In the genomic region with DNA sequence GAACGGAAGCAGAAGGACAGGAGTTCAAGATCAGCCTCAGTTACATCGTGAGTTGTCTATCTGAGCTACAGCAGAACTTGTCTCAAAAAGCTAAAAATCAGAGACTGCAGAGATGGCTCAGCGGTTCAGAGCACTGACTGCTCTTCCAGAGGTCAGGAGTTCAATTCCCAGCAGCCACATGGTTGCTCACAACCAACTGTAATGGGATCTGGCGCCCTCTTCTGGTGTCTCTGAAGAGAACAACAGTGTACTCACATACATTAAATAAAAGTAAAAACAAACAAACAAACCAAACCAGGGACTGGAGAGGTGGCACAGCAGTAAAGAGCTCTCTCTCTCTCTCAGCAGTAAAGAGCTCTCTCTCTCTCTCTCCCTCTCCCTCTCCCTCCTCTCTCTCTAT, we compare ENCODE assay signal across 15 mouse cellular contexts. TPM values are rescaled to one million over a fixed set of nuclear protein-coding genes. Genes with fewer than 3 reads are reported as not detected.
A peak's percentile ranks its signal among the peaks of the same experiment; 100 is the strongest.
DNase-seq lines count a peak whose midpoint lies in the region; ATAC-seq and TF ChIP-seq lines count a peak whose summit lies in the region.
"Had no signal": no experiment of that assay in that cellular context is flagged by ENCODE, and none has a peak within 500 bp of the region (broad histone marks: within the 10 kb centered on the region; RNA-seq: fewer than 3 reads in every experiment).

No protein-coding gene starts in this region.

- H3K36me3 ChIP-seq in MEL (ENCODE audit: control insufficient read depth in 1 of 2, insufficient read depth in 2 of 2, low read length in 2 of 2): peaks cover 0 to 32% of the 10 kb centered on the region in 2 experiments; a peak in 3 of 4 replicates
- peaks cover 9% of the 10 kb centered on the region for H3K36me3 ChIP-seq in liver, embryonic 14.5 days (replicated peaks; ENCODE audit: control insufficient read depth, insufficient read depth, low read depth)

- DNase-seq in CD4-positive, CD25-positive, alpha-beta regulatory T cell, adult 2 months (ENCODE audit: low read depth, low spot score): peak; percentile 42
- no peak for DNase-seq in left cerebral cortex, adult 2 months (ENCODE audit: extremely low spot score in 1 of 2, low spot score in 2 of 2)
- DNase-seq in left cerebral cortex, adult 8-10 months (ENCODE audit: low spot score in 2 of 2): no peak
- peak; percentile 59 for DNase-seq in MEL (ENCODE audit: low read depth, low spot score)
- DNase-seq in liver, embryonic 14.5 days (ENCODE audit: low read depth in 3 of 3, low spot score in 3 of 3): no peak
- no peak for DNase-seq in testis, postnatal 10 days (ENCODE audit: low spot score)
- DNase-seq: cerebellum, postnatal 14 days; gastrocnemius, postnatal 14 days had no signal

- no peak for TF ChIP-seq EP300 in MEL (IDR thresholded peaks at IDR 0.05; ENCODE audit: low read depth in 1 of 2, low read length in 2 of 2)
- no peak for TF ChIP-seq EP300 in liver, embryonic 14.5 days (IDR thresholded peaks at IDR 0.05; ENCODE audit: low read depth)

- H3K9ac ChIP-seq in MEL (ENCODE audit: control insufficient read depth, low read depth, low read length, poor library complexity, severe bottlenecking): no peak overlapping the region
- H3K9ac ChIP-seq in liver, embryonic 14.5 days (replicated peaks): no peak overlapping the region
- H3K9ac ChIP-seq: embryonic facial prominence, embryonic 13.5 days; forebrain, embryonic 12.5 days had no signal

- no peak for TF ChIP-seq POLR2A in MEL (IDR thresholded peaks at IDR 0.05; ENCODE audit: control insufficient read depth in 1 of 2, insufficient read depth in 1 of 2, low read depth in 1 of 2, low read length in 2 of 2, poor library complexity in 1 of 2)

- no peaks in the 10 kb centered on the region for H3K9me3 ChIP-seq in MEL (replicated peaks; ENCODE audit: insufficient read depth, low read length)
- H3K9me3 ChIP-seq in liver, embryonic 14.5 days (ENCODE audit: control insufficient read depth, low read length): no peaks in the 10 kb centered on the region
- H3K9me3 ChIP-seq: embryonic facial prominence, embryonic 13.5 days had no signal

- H3K27me3 ChIP-seq in MEL (ENCODE audit: control insufficient read depth in 1 of 2, insufficient read depth in 2 of 2, low read length in 2 of 2): no peaks in the 10 kb centered on the region
- no peaks in the 10 kb centered on the region for H3K27me3 ChIP-seq in liver, embryonic 14.5 days (ENCODE audit: control insufficient read depth, insufficient read depth, low read length)
- H3K27me3 ChIP-seq: embryonic facial prominence, embryonic 13.5 days; forebrain, embryonic 12.5 days had no signal

- peak overlapping the region; percentile 11 for H3K4me2 ChIP-seq in liver, embryonic 14.5 days (ENCODE audit: low read depth)
- H3K4me2 ChIP-seq: embryonic facial prominence, embryonic 13.5 days; forebrain, embryonic 12.5 days had no signal

- no peak overlapping the region for H3K4me3 ChIP-seq in left cerebral cortex, adult 2 months
- H3K4me3 ChIP-seq in MEL (ENCODE audit: control insufficient read depth in 1 of 2, insufficient read depth in 1 of 2, low read depth in 2 of 2, low read length in 2 of 2): no peak overlapping the region
- H3K4me3 ChIP-seq in liver, embryonic 14.5 days (ENCODE audit: insufficient read depth in 1 of 2, low read depth in 2 of 2, low read length in 2 of 2): no peak overlapping the region
- H3K4me3 ChIP-seq: embryonic facial prominence, embryonic 13.5 days; forebrain, embryonic 12.5 days had no signal

- peak; percentile 33 for TF ChIP-seq CTCF in left cerebral cortex, adult 2 months (IDR thresholded peaks at IDR 0.05)
- TF ChIP-seq CTCF in MEL (IDR thresholded peaks at IDR 0.05 in 2 of 3, conservative IDR thresholded peaks at IDR 0.05 in 1 of 3; ENCODE audit: control insufficient read depth in 1 of 3, insufficient read depth in 1 of 3, low read depth in 2 of 3, low read length in 3 of 3, poor library complexity in 1 of 3, severe bottlenecking in 1 of 3): peak; percentile 31 to 47 (median 39); a peak in 5 of 6 replicates
- peak; percentile 58 for TF ChIP-seq CTCF in liver, embryonic 14.5 days (IDR thresholded peaks at IDR 0.05; ENCODE audit: low read depth)

- H3K79me2 ChIP-seq in MEL (ENCODE audit: control insufficient read depth, insufficient read depth, low read length, poor library complexity): no peaks in the 10 kb centered on the region

- H3K4me1 ChIP-seq in MEL (ENCODE audit: control insufficient read depth in 1 of 2, insufficient read depth in 2 of 2, low read length in 2 of 2): peaks cover 17 to 40% of the 10 kb centered on the region in 2 experiments
- H3K4me1 ChIP-seq in liver, embryonic 14.5 days (replicated peaks; ENCODE audit: control insufficient read depth in 2 of 2, insufficient read depth in 2 of 2, low read length in 1 of 2): peaks cover 45 to 50% of the 10 kb centered on the region in 2 experiments
- H3K4me1 ChIP-seq: embryonic facial prominence, embryonic 13.5 days; forebrain, embryonic 12.5 days had no signal

- intact Hi-C loops in left cerebral cortex, adult 2 months (cut with DNase I): loop anchor here (5.0 kb wide), 1 partner anchor 147 kb away; no protein-coding TSS in a partner anchor

- H3K27ac ChIP-seq in left cerebral cortex, adult 2 months: no peak overlapping the region
- H3K27ac ChIP-seq in MEL (ENCODE audit: control insufficient read depth, low read depth, low read length): no peak overlapping the region
- peak overlapping the region; percentile 94 for H3K27ac ChIP-seq in liver, embryonic 14.5 days
- H3K27ac ChIP-seq: embryonic facial prominence, embryonic 13.5 days; forebrain, embryonic 12.5 days had no signal

- 65% methylated on average over 4 of the region's 4 CpGs for WGBS in liver, embryonic 14.5 days (ENCODE audit: insufficient replicate concordance)

- peak; percentile 8; the same call in 1 of the 2 replicates for TF ChIP-seq RAD21 in MEL (IDR thresholded peaks at IDR 0.05; ENCODE audit: low read depth, low read length)

- no peak for ATAC-seq in CD4-positive, CD25-positive, alpha-beta regulatory T cell, adult 4 months
- ATAC-seq in liver, embryonic 14.5 days (ENCODE audit: insufficient read depth): no peak
- ATAC-seq in granulocyte monocyte progenitor cell, adult 5-6 weeks (replicated peaks; ENCODE audit: poor library complexity, severe bottlenecking): no peak

TF ChIP-seq in MEL, 35 proteins besides CTCF, POLR2A, EP300 and RAD21:
- TF ChIP-seq TBP (IDR thresholded peaks at IDR 0.05; ENCODE audit: low read depth, low read length) (peak; percentile 73), MYC (IDR thresholded peaks at IDR 0.05; ENCODE audit: low read depth, low read length) (no peak)

RNA-seq across cellular contexts. Expression of a gene that starts 20.1 kb away (rescaled TPM):
- polyA plus RNA-seq in CD4-positive, CD25-positive, alpha-beta regulatory T cell, adult 4 months (2017; shearing (Covaris generic)): 1 to 10 TPM; 5.3 to 6.3 TPM
- total RNA-seq in left cerebral cortex, adult 2 months (2021): 10 to 100 TPM; 53.5 to 59.2 TPM
- total RNA-seq in left cerebral cortex, adult 8-10 months (2022): 10 to 100 TPM; 41.8 to 49.8 (median 44.4) TPM
- 27.3 and 31.7 TPM in 2 replicates for total RNA-seq in MEL (2012; rRNA removed)
- 10 to 100 TPM in 1 of 2 experiments, not detected in 1; 32.8 TPM for polyA plus RNA-seq in MEL (2012; ENCODE audit: insufficient read depth in 1 of 2, insufficient read length in 2 of 2, low read depth in 1 of 2, low replicate concordance in 2 of 2, missing spikeins in 1 of 2)
- 9.0 and 9.1 TPM in 2 replicates for polyA plus RNA-seq in liver, embryonic 14.5 days (2012; rRNA removed)
- polyA plus RNA-seq in liver, embryonic 14.5 days (2014; fragmentation: Nextera tagmentation; extraction: Ambion mirVana): 9.1 and 12.4 TPM in 2 replicates
- total RNA-seq in granulocyte monocyte progenitor cell, adult 5-6 weeks (2014; fragmentation: Nextera tagmentation): 4.5 and 10.7 TPM in 2 replicates
- 10.3 and 17.8 TPM in 2 replicates for total RNA-seq in granulocyte monocyte progenitor cell, adult 5-6 weeks (2017)

RNA-seq across cellular contexts. Expression of a gene that starts 20.5 kb away (rescaled TPM):
- polyA plus RNA-seq in CD4-positive, CD25-positive, alpha-beta regulatory T cell, adult 4 months (2017; shearing (Covaris generic)): 10 to 100 TPM; 37.0 to 46.8 TPM
- total RNA-seq in left cerebral cortex, adult 2 months (2021): 10 to 100 TPM; 46.2 to 49.7 TPM
- total RNA-seq in left cerebral cortex, adult 8-10 months (2022): 10 to 100 TPM; 41.1 to 48.4 (median 45.4) TPM
- total RNA-seq in MEL (2012; rRNA removed): 27.2 and 39.5 TPM in 2 replicates
- polyA plus RNA-seq in MEL (2012; ENCODE audit: insufficient read depth in 1 of 2, insufficient read length in 2 of 2, low read depth in 1 of 2, low replicate concordance in 2 of 2, missing spikeins in 1 of 2): 10 to 100 TPM in 1 of 2 experiments, not detected in 1; 22.6 TPM
- 20.3 and 22.2 TPM in 2 replicates for polyA plus RNA-seq in liver, embryonic 14.5 days (2012; rRNA removed)
- 39.1 and 48.6 TPM in 2 replicates for polyA plus RNA-seq in liver, embryonic 14.5 days (2014; fragmentation: Nextera tagmentation; extraction: Ambion mirVana)
- 10.9 and 19.5 TPM in 2 replicates for total RNA-seq in granulocyte monocyte progenitor cell, adult 5-6 weeks (2014; fragmentation: Nextera tagmentation)
- 22.6 and 26.4 TPM in 2 replicates for total RNA-seq in granulocyte monocyte progenitor cell, adult 5-6 weeks (2017)

RNA-seq across cellular contexts. Expression of a gene that starts 28.2 kb away (rescaled TPM):
- polyA plus RNA-seq in CD4-positive, CD25-positive, alpha-beta regulatory T cell, adult 4 months (2017; shearing (Covaris generic)): not detected
- not detected for total RNA-seq in left cerebral cortex, adult 2 months (2021)
- total RNA-seq in left cerebral cortex, adult 8-10 months (2022): not detected
- total RNA-seq in MEL (2012; rRNA removed): 0.19 TPM in 1 of 2 replicates, not detected in the other
- polyA plus RNA-seq in MEL (2012; ENCODE audit: insufficient read depth in 1 of 2, insufficient read length in 2 of 2, low read depth in 1 of 2, low replicate concordance in 2 of 2, missing spikeins in 1 of 2): under 1 TPM in 1 of 2 experiments, not detected in 1; 0.31 TPM
- polyA plus RNA-seq in liver, embryonic 14.5 days (2012; rRNA removed): 0.09 and 0.17 TPM in 2 replicates
- not detected in 2 replicates for polyA plus RNA-seq in liver, embryonic 14.5 days (2014; fragmentation: Nextera tagmentation; extraction: Ambion mirVana)
- total RNA-seq in granulocyte monocyte progenitor cell, adult 5-6 weeks (2014; fragmentation: Nextera tagmentation): not detected in 2 replicates
- not detected in 2 replicates for total RNA-seq in granulocyte monocyte progenitor cell, adult 5-6 weeks (2017)
- total RNA-seq: gastrocnemius, postnatal 14 days; left cerebral cortex, postnatal 25 days; neutrophil, adult 5-6 weeks had no signal
- polyA plus RNA-seq: embryonic facial prominence, embryonic 13.5 days; forebrain, embryonic 12.5 days; lung, embryonic 16.5 days had no signal

RNA-seq across cellular contexts. Expression of a gene that starts 43.8 kb away (rescaled TPM):
- 10 to 100 TPM; 10.7 TPM for polyA plus RNA-seq in CD4-positive, CD25-positive, alpha-beta regulatory T cell, adult 4 months (2017; shearing (Covaris generic))
- total RNA-seq in left cerebral cortex, adult 2 months (2021): 10 to 100 TPM; 31.4 to 31.9 TPM
- total RNA-seq in left cerebral cortex, adult 8-10 months (2022): 10 to 100 TPM; 25.0 to 28.7 (median 26.5) TPM
- total RNA-seq in MEL (2012; rRNA removed): 16.0 and 25.7 TPM in 2 replicates
- polyA plus RNA-seq in MEL (2012; ENCODE audit: insufficient read depth in 1 of 2, insufficient read length in 2 of 2, low read depth in 1 of 2, low replicate concordance in 2 of 2, missing spikeins in 1 of 2): 10 to 100 TPM in 1 of 2 experiments, not detected in 1; 38.0 TPM
- 18.7 and 19.8 TPM in 2 replicates for polyA plus RNA-seq in liver, embryonic 14.5 days (2012; rRNA removed)
- 5.0 and 6.7 TPM in 2 replicates for polyA plus RNA-seq in liver, embryonic 14.5 days (2014; fragmentation: Nextera tagmentation; extraction: Ambion mirVana)
- total RNA-seq in granulocyte monocyte progenitor cell, adult 5-6 weeks (2014; fragmentation: Nextera tagmentation): 35.3 and 35.8 TPM in 2 replicates
- 22.7 and 27.7 TPM in 2 replicates for total RNA-seq in granulocyte monocyte progenitor cell, adult 5-6 weeks (2017)

Comparison
In these comparisons a context has a peak if more than half of its experiments do, and no peak if none do; other contexts are left out.
1. DNase-seq: peak in CD4-positive, CD25-positive, alpha-beta regulatory T cell, adult 2 months (single experiment) and MEL (single experiment); none in left cerebral cortex, adult 2 months (0 of 2), left cerebral cortex, adult 8-10 months (0 of 2), liver, embryonic 14.5 days (0 of 3) and testis, postnatal 10 days (single experiment).
2. Peak in every context shown above with its lines, with median percentiles within 50 percentile points of each other: CTCF ChIP-seq.